Mouse (Mus musculus): ENCODE data around the gene Ptges3. TPM values are rescaled to one million over a fixed set of nuclear protein-coding genes. Genes with fewer than 3 reads are reported as not detected.

Ptges3 gene
- polyA plus RNA-seq (2014; fragmentation: Nextera tagmentation; extraction: Ambion mirVana), result 590 and 626 TPM in 2 replicates

- DNase-seq (ENCODE audit: low spot score), result peak; percentile 99
- no peaks in the 10 kb centered on the region for H3K9me3 ChIP-seq (ENCODE audit: control insufficient read depth, low read length)
- 1% methylated on average over 61 of the region's 72 CpGs for WGBS
- no peaks in the 10 kb centered on the region for H3K27me3 ChIP-seq (ENCODE audit: control insufficient read depth, insufficient read depth, low read length)
- peak within 1 kb of the TSS; percentile 89 for H3K9ac ChIP-seq (ENCODE audit: low read depth, low read length)
- ATAC-seq (ENCODE audit: low FRiP score), result peak; percentile 93
- H3K4me1 ChIP-seq (replicated peaks; ENCODE audit: control insufficient read depth, insufficient read depth, low read length), result peaks cover 3% of the 10 kb centered on the region; the same call in 1 of the 2 replicates
- H3K4me3 ChIP-seq (ENCODE audit: low read depth, low read length), result peak within 1 kb of the TSS; percentile 88
- no peaks in the 10 kb centered on the region for H3K36me3 ChIP-seq (ENCODE audit: control insufficient read depth, insufficient read depth, low read length)
- peak within 1 kb of the TSS; percentile 98 for H3K27ac ChIP-seq (ENCODE audit: low read depth, low read length)
- peak within 1 kb of the TSS; percentile 91 for H3K4me2 ChIP-seq (replicated peaks; ENCODE audit: low read depth, low read length)
Observed at GRCm38 (mm10) chr10:128058601-128059151, at the start of gene Ptges3. Ptges3 (plus strand) TSS chr10:128058954.

- Histone ChIP-seq H3K9ac (ENCODE audit: low read depth, low read length) (no peak overlapping the region), H3K27me3 (ENCODE audit: control insufficient read depth, insufficient read depth, low read length) (no peaks in the 10 kb centered on the region), H3K4me3 (ENCODE audit: low read depth, low read length) (no peak overlapping the region), H3K27ac (ENCODE audit: low read depth, low read length) (no peak overlapping the region), H3K36me3 (ENCODE audit: control insufficient read depth, insufficient read depth, low read length) (no peaks in the 10 kb centered on the region), H3K9me3 (ENCODE audit: control insufficient read depth, low read length) (no peaks in the 10 kb centered on the region), H3K4me1 (replicated peaks; ENCODE audit: control insufficient read depth, insufficient read depth, low read length) (no peaks in the 10 kb centered on the region), H3K4me2 (replicated peaks; ENCODE audit: low read depth, low read length) (no peak overlapping the region)
- ATAC-seq (ENCODE audit: low FRiP score) (no peak), DNase-seq (ENCODE audit: low spot score) (no peak)
- WGBS, result 87% methylated on average over 5 of the region's 5 CpGs
Observed at GRCm38 (mm10) chr10:128009735-128010134, 49.0 kb upstream of the Ptges3 start.

GRCm38 (mm10) chr10:128015068-128015934 is 43.5 kb upstream of the Ptges3 start, which contains the start of gene Prim1:
Prim1 (plus strand) TSS chr10:128015168.
- Histone ChIP-seq H3K4me2 (replicated peaks; ENCODE audit: low read depth, low read length) (peak within 1 kb of the TSS; percentile 52), H3K9me3 (ENCODE audit: control insufficient read depth, low read length) (no peaks in the 10 kb centered on the region), H3K9ac (ENCODE audit: low read depth, low read length) (peak within 1 kb of the TSS; percentile 58), H3K4me1 (replicated peaks; ENCODE audit: control insufficient read depth, insufficient read depth, low read length) (no peaks in the 10 kb centered on the region), H3K27me3 (ENCODE audit: control insufficient read depth, insufficient read depth, low read length) (no peaks in the 10 kb centered on the region), H3K36me3 (ENCODE audit: control insufficient read depth, insufficient read depth, low read length) (0 out of 2 replicates have a peak, but pooled peaks cover 3% of the 10 kb centered on the region), H3K4me3 (ENCODE audit: low read depth, low read length) (peak within 1 kb of the TSS; percentile 54), H3K27ac (ENCODE audit: low read depth, low read length) (0 out of 2 replicates have a peak within 1 kb of the TSS, but pooled peaks have one; percentile 17)
- ATAC-seq (ENCODE audit: low FRiP score) (peak; percentile 96), DNase-seq (ENCODE audit: low spot score) (peak; percentile 88)
- 6% methylated on average over 31 of the region's 31 CpGs for WGBS

GRCm38 (mm10) chr10:128022196-128022595 is 36.6 kb upstream of the Ptges3 start:
- no peak overlapping the region for H3K4me3 ChIP-seq (ENCODE audit: low read depth, low read length)
- H3K36me3 ChIP-seq (ENCODE audit: control insufficient read depth, insufficient read depth, low read length), result 0 out of 2 replicates have a peak, but pooled peaks cover 13% of the 10 kb centered on the region
- no peak overlapping the region for H3K27ac ChIP-seq (ENCODE audit: low read depth, low read length)
- ATAC-seq (ENCODE audit: low FRiP score) (no peak), DNase-seq (ENCODE audit: low spot score) (no peak)
- no peak overlapping the region for H3K9ac ChIP-seq (ENCODE audit: low read depth, low read length)
- H3K4me1 ChIP-seq (replicated peaks; ENCODE audit: control insufficient read depth, insufficient read depth, low read length), result no peaks in the 10 kb centered on the region
- H3K4me2 ChIP-seq (replicated peaks; ENCODE audit: low read depth, low read length), result no peak overlapping the region
- H3K9me3 ChIP-seq (ENCODE audit: control insufficient read depth, low read length), result no peaks in the 10 kb centered on the region
- WGBS, result 89% methylated on average over 5 of the region's 5 CpGs
- no peaks in the 10 kb centered on the region for H3K27me3 ChIP-seq (ENCODE audit: control insufficient read depth, insufficient read depth, low read length)

GRCm38 (mm10) chr10:128023496-128023895 is 35.3 kb upstream of the Ptges3 start:
- no peak for ATAC-seq (ENCODE audit: low FRiP score)
- H3K36me3 ChIP-seq (ENCODE audit: control insufficient read depth, insufficient read depth, low read length), result 0 out of 2 replicates have a peak, but pooled peaks cover 10% of the 10 kb centered on the region

GRCm38 (mm10) chr10:128029931-128030330 is 28.8 kb upstream of the Ptges3 start:
- H3K9ac ChIP-seq (ENCODE audit: low read depth, low read length), result no peak overlapping the region
- no peaks in the 10 kb centered on the region for H3K27me3 ChIP-seq (ENCODE audit: control insufficient read depth, insufficient read depth, low read length)
- H3K27ac ChIP-seq (ENCODE audit: low read depth, low read length), result no peak overlapping the region
- H3K9me3 ChIP-seq (ENCODE audit: control insufficient read depth, low read length), result no peaks in the 10 kb centered on the region
- H3K4me3 ChIP-seq (ENCODE audit: low read depth, low read length), result no peak overlapping the region
- H3K36me3 ChIP-seq (ENCODE audit: control insufficient read depth, insufficient read depth, low read length), result 0 out of 2 replicates have a peak, but pooled peaks cover 3% of the 10 kb centered on the region
- DNase-seq (ENCODE audit: low spot score), result no peak
- no peak overlapping the region for H3K4me2 ChIP-seq (replicated peaks; ENCODE audit: low read depth, low read length)
- 91% methylated on average over 7 of the region's 7 CpGs for WGBS
- no peak for ATAC-seq (ENCODE audit: low FRiP score)
- 0 out of 2 replicates have a peak, but pooled peaks cover 3% of the 10 kb centered on the region for H3K4me1 ChIP-seq (replicated peaks; ENCODE audit: control insufficient read depth, insufficient read depth, low read length)

More at GRCm38 (mm10) chr10:128023496-128023895, 35.3 kb upstream of the Ptges3 start:
- H3K4me2 ChIP-seq (replicated peaks; ENCODE audit: low read depth, low read length), result no peak overlapping the region
- no peaks in the 10 kb centered on the region for H3K4me1 ChIP-seq (replicated peaks; ENCODE audit: control insufficient read depth, insufficient read depth, low read length)
- no peaks in the 10 kb centered on the region for H3K9me3 ChIP-seq (ENCODE audit: control insufficient read depth, low read length)
- DNase-seq (ENCODE audit: low spot score), result no peak
- H3K27me3 ChIP-seq (ENCODE audit: control insufficient read depth, insufficient read depth, low read length), result no peaks in the 10 kb centered on the region
- H3K27ac ChIP-seq (ENCODE audit: low read depth, low read length), result no peak overlapping the region
- no peak overlapping the region for H3K9ac ChIP-seq (ENCODE audit: low read depth, low read length)
- no peak overlapping the region for H3K4me3 ChIP-seq (ENCODE audit: low read depth, low read length)
- WGBS, result 95% methylated on average over 10 of the region's 10 CpGs

GRCm38 (mm10) chr10:128030860-128031259 is 27.9 kb upstream of the Ptges3 start:
- 0 out of 2 replicates have a peak, but pooled peaks cover 3% of the 10 kb centered on the region for H3K36me3 ChIP-seq (ENCODE audit: control insufficient read depth, insufficient read depth, low read length)
- ATAC-seq (ENCODE audit: low FRiP score), result no peak
- no peaks in the 10 kb centered on the region for H3K27me3 ChIP-seq (ENCODE audit: control insufficient read depth, insufficient read depth, low read length)

GRCm38 (mm10) chr10:128036746-128037425 is 21.9 kb upstream of the Ptges3 start:
- Histone ChIP-seq H3K9me3 (ENCODE audit: control insufficient read depth, low read length) (no peaks in the 10 kb centered on the region), H3K36me3 (ENCODE audit: control insufficient read depth, insufficient read depth, low read length) (0 out of 2 replicates have a peak, but pooled peaks cover 8% of the 10 kb centered on the region), H3K4me1 (replicated peaks; ENCODE audit: control insufficient read depth, insufficient read depth, low read length) (peaks cover 3% of the 10 kb centered on the region; the same call in 1 of the 2 replicates), H3K9ac (ENCODE audit: low read depth, low read length) (peak overlapping the region; percentile 95), H3K27ac (ENCODE audit: low read depth, low read length) (no peak overlapping the region), H3K4me2 (replicated peaks; ENCODE audit: low read depth, low read length) (peak overlapping the region; percentile 77), H3K27me3 (ENCODE audit: control insufficient read depth, insufficient read depth, low read length) (no peaks in the 10 kb centered on the region), H3K4me3 (ENCODE audit: low read depth, low read length) (peak overlapping the region; percentile 96)
- DNase-seq (ENCODE audit: low spot score), result peak; percentile 38
- WGBS, result 12% methylated on average over 10 of the region's 10 CpGs
- no peak for ATAC-seq (ENCODE audit: low FRiP score)

More at GRCm38 (mm10) chr10:128030860-128031259, 27.9 kb upstream of the Ptges3 start:
- Histone ChIP-seq H3K9me3 (ENCODE audit: control insufficient read depth, low read length) (no peaks in the 10 kb centered on the region), H3K27ac (ENCODE audit: low read depth, low read length) (no peak overlapping the region), H3K4me1 (replicated peaks; ENCODE audit: control insufficient read depth, insufficient read depth, low read length) (0 out of 2 replicates have a peak, but pooled peaks cover 3% of the 10 kb centered on the region), H3K9ac (ENCODE audit: low read depth, low read length) (no peak overlapping the region), H3K4me2 (replicated peaks; ENCODE audit: low read depth, low read length) (no peak overlapping the region), H3K4me3 (ENCODE audit: low read depth, low read length) (no peak overlapping the region)
- no peak for DNase-seq (ENCODE audit: low spot score)
- WGBS, result 86% methylated on average over 2 of the region's 2 CpGs

Measured in hindbrain, embryonic 11.5 days (tissue).